Mouse (Mus musculus) stomach, embryonic 16.5 days (tissue): ENCODE data around the gene Nr2f2. TPM values are rescaled to one million over a fixed set of nuclear protein-coding genes. Genes with fewer than 3 reads are reported as not detected.

Experiments used
- ATAC-seq: fragments of 200-750 bp; cut with Nextera tagmentation; 2 replicates; pipeline ENCODE4 v1.8.0; 2017; ENCODE audit warnings: moderate number of reproducible peaks, moderate TSS enrichment; ENCODE audit not compliant: insufficient read depth, low FRiP score
- H3K27ac ChIP-seq: fragments of 300-500 bp; sonication (generic); 2 replicates; pipeline ENCODE4 v1.5.1; 2014; ENCODE audit warnings: low read length
- H3K27me3 ChIP-seq: fragments of 300-500 bp; sonication (generic); 2 replicates; pipeline ENCODE4 v1.6.1; 2014; ENCODE audit warnings: low read length, control low read depth, mixed read lengths; ENCODE audit not compliant: control insufficient read depth, insufficient read depth
- H3K36me3 ChIP-seq: fragments of 300-500 bp; sonication (generic); 2 replicates; pipeline ENCODE4 v1.6.1; 2014; ENCODE audit warnings: low read length; ENCODE audit not compliant: control insufficient read depth, insufficient read depth
- H3K4me1 ChIP-seq: fragments of 300-500 bp; sonication (generic); 2 replicates; pipeline ENCODE4 v1.6.1; 2014; ENCODE audit warnings: low read length, control low read depth, mixed read lengths; ENCODE audit not compliant: control insufficient read depth, insufficient read depth
- H3K4me2 ChIP-seq: fragments of 300-500 bp; sonication (generic); 2 replicates; pipeline ENCODE4 v1.6.1; 2014; ENCODE audit warnings: low read depth, low read length, mixed read lengths
- H3K4me3 ChIP-seq: fragments of 300-500 bp; sonication (generic); replicated peaks from 2 replicates; pipeline ENCODE4 v1.5.1; 2014; ENCODE audit warnings: mild to moderate bottlenecking, low read length
- H3K9ac ChIP-seq: fragments of 300-500 bp; sonication (generic); 2 replicates; pipeline ENCODE4 v1.6.1; 2014; ENCODE audit warnings: low read length
- H3K9me3 ChIP-seq: fragments of 300-500 bp; sonication (generic); replicated peaks from 2 replicates; pipeline ENCODE4 v1.6.1; 2016; ENCODE audit warnings: low read length, control low read depth; ENCODE audit not compliant: control insufficient read depth
- WGBS: fragments of 180-500 bp; shearing (Covaris S2); extraction: QIAGEN DNeasy Blood & Tissue Kit; methylation state at CpG from one replicate; pipeline ENCODE4 v1.1.7; 2014; 5-methylcytosine and 5-hydroxymethylcytosine counted together
- polyA plus RNA-seq: library from polyadenylated mRNA; unstranded; fragments of >200 nt; fragmentation: Nextera tagmentation; extraction: Ambion mirVana; gene quantifications from 2 replicates; pipeline ENCODE4 v1.2.1, GENCODE M21; 2015

The Nr2f2 gene
- polyA plus RNA-seq: 52.5 and 64.6 TPM in 2 replicates

DNA sequence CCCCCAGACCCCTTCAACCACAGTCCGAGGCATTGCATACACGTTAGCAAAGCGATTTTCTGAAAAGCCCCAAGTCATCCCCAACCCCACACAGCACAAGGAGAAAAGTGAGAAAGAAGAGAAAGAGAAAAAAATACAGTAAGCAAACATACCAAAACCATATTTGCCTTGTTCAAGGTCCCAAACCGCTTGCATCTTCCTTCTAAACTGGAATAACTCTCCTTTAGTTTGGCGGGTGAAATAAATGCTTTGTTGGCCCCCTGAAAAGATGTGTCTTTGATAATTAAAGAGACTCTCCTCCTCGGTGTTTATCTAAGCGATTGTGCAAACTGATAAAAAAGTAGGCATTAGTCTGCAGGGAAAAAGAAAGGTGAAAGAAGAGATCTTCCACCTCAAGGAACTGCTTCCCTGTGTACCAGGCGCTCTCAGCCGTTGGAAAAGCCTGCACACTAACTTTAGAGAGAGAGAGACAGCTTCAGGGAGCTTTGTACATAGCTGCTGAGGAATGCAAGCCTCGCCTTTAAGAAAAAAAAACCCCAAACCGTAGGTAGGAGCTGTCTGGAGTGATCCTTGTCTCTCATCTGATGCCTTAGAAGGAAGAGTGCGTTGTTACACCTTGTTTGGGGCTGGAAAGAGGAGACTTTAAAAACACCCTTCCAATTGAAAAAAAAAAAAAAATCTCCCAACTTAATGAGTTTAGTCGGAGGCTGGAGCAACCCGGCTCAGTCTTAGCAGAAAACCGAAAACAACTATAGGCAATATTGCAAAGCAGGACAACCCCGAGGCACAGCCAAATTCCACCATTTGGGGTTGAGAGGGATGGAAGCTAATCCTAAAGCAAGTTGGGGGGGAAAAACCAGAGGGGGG, at the start of gene Nr2f2:
Gene Nr2f2 (minus strand): TSS at position 795 of the 867 bp plus-strand sequence.
- no peaks in the 10 kb centered on the region for H3K27me3 ChIP-seq
- H3K4me1 ChIP-seq: peaks cover 10% of the 10 kb centered on the region
- no peaks in the 10 kb centered on the region for H3K9me3 ChIP-seq
- peak within 1 kb of the TSS; percentile 92 for H3K27ac ChIP-seq
- 4% methylated on average over 16 of the region's 16 CpGs for WGBS
- peak within 1 kb of the TSS; percentile 86 for H3K4me2 ChIP-seq
- H3K4me3 ChIP-seq: peak within 1 kb of the TSS; percentile 60
- H3K36me3 ChIP-seq: no peaks in the 10 kb centered on the region
- H3K9ac ChIP-seq: peak within 1 kb of the TSS; percentile 81
- no peak for ATAC-seq

DNA sequence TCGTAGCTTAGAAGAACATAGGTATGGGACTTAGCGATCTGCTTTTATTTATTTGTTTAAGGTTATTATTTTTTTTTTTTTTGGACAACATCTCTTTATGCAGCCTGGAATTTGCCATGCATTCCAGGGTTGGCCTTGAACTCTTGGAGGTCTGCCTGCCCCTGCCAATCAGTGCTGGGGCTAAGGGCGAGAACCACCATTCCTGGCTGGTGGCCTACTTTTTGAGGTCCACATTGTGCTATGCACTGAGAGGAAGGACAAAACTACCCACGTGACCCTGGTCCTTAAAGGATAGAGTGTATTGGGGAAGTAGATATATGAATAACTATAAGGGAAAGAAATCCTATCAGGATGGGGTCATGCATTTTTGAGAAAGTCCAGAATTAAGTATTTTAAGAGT, 47.9 kb upstream of the Nr2f2 start:
- Histone ChIP-seq H3K27ac (no peak overlapping the region), H3K4me2 (no peak overlapping the region), H3K36me3 (no peaks in the 10 kb centered on the region), H3K27me3 (no peaks in the 10 kb centered on the region), H3K4me3 (no peak overlapping the region), H3K9me3 (no peaks in the 10 kb centered on the region), H3K9ac (no peak overlapping the region), H3K4me1 (no peaks in the 10 kb centered on the region)
- 84% methylated on average over 4 of the region's 4 CpGs for WGBS
- ATAC-seq: no peak

DNA sequence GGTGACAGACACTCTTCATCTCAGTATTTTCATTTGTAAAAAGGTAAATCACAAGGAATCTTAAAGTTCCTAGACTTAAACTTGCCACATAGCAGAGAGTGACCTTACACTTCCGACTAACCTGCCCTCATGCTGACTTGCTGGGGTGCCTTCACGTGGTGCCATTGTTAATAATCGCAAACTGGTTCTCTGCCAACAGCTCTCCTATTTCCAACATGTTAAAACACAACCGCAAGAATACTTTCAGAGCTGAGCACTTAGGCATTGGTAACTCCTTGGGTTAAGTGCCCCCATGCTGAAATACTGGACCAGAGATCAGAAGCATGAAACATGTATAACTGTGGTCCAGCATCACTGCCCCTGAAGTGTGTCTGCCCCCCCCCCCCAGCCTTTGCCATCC, 47.1 kb upstream of the Nr2f2 start:
- Histone ChIP-seq H3K9me3 (no peaks in the 10 kb centered on the region), H3K4me1 (no peaks in the 10 kb centered on the region), H3K4me3 (no peak overlapping the region), H3K4me2 (no peak overlapping the region), H3K27ac (no peak overlapping the region), H3K36me3 (0 out of 2 replicates have a peak, but pooled peaks cover 3% of the 10 kb centered on the region), H3K9ac (no peak overlapping the region), H3K27me3 (no peaks in the 10 kb centered on the region)
- 73% methylated on average over 4 of the region's 4 CpGs for WGBS
- ATAC-seq: no peak

DNA sequence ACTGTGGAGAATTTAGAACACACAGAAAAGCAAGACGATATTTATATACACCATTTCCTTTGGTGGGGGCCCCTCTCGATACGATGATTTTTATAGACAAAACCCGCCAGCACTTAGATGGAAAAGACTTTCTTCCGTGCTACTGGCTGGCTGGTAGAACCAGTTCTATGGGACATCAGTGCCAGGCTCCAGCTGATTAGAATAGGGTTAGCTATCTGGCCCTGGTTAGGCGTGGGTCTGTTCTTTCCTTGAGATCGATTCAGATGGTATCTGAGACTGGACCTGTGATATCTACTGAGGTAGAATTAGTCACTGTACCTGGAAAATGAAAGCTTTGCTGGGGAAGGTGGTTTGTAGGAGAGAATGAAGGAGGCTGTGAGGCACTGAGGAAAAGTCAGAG, 46.4 kb upstream of the Nr2f2 start:
- 65% methylated on average over 7 of the region's 7 CpGs for WGBS

DNA sequence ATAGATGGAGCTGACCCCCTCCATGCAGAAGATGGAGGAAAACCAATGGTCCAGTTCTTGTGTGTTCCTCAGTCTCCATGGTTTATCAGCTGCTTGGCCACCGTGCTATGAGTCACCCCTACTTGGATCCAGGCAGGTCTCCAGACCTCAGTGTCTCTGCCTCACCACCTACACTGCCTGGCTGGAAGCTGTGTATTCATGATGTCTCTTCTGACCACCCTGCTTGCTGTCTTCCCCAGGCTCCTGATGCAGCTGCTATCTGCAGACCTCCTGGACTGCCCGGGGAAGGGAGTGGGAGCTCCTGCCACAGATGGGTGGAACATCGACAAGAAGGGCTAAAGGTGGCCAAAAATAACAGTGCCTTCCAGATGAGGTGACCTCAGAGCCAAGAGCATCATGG, 43.8 kb upstream of the Nr2f2 start:
- H3K4me3 ChIP-seq: no peak overlapping the region
- 83% methylated on average over 3 of the region's 3 CpGs for WGBS
- H3K36me3 ChIP-seq: 0 out of 2 replicates have a peak, but pooled peaks cover 8% of the 10 kb centered on the region
- H3K4me2 ChIP-seq: no peak overlapping the region
- no peak for ATAC-seq
- H3K9ac ChIP-seq: no peak overlapping the region
- no peaks in the 10 kb centered on the region for H3K27me3 ChIP-seq
- H3K9me3 ChIP-seq: no peaks in the 10 kb centered on the region
- no peak overlapping the region for H3K27ac ChIP-seq
- no peaks in the 10 kb centered on the region for H3K4me1 ChIP-seq

More for the DNA sequence above, 46.4 kb upstream of the Nr2f2 start:
- no peak overlapping the region for H3K9ac ChIP-seq
- no peak for ATAC-seq
- 0 out of 2 replicates have a peak, but pooled peaks cover 3% of the 10 kb centered on the region for H3K36me3 ChIP-seq
- H3K27me3 ChIP-seq: no peaks in the 10 kb centered on the region
- H3K4me2 ChIP-seq: no peak overlapping the region
- H3K27ac ChIP-seq: no peak overlapping the region
- no peak overlapping the region for H3K4me3 ChIP-seq
- H3K4me1 ChIP-seq: no peaks in the 10 kb centered on the region
- H3K9me3 ChIP-seq: no peaks in the 10 kb centered on the region

DNA sequence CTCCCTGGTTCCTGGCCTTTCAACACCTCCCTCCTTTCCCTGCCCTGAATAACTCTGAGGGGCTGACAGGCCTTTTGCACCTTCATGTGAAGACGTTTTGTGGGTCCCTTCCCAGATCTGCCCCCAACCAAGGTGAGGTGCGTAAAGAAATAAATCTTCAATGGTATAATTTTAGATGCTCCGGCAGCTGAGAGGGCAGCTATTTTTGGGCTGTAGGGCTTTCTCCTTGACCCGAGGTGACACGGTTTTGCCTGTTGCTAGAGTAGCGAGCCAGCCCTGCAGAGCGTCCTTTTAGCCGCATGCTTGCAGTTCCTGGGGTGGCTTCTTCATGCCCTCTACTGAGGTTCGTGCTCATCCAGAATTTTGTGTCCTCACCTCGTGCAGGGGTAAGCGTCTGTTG, 43.4 kb upstream of the Nr2f2 start:
- Histone ChIP-seq H3K9ac (no peak overlapping the region), H3K4me1 (no peaks in the 10 kb centered on the region), H3K27me3 (no peaks in the 10 kb centered on the region), H3K4me3 (no peak overlapping the region), H3K4me2 (no peak overlapping the region), H3K36me3 (0 out of 2 replicates have a peak, but pooled peaks cover 8% of the 10 kb centered on the region), H3K9me3 (no peaks in the 10 kb centered on the region), H3K27ac (no peak overlapping the region)
- 86% methylated on average over 11 of the region's 11 CpGs for WGBS
- no peak for ATAC-seq

DNA sequence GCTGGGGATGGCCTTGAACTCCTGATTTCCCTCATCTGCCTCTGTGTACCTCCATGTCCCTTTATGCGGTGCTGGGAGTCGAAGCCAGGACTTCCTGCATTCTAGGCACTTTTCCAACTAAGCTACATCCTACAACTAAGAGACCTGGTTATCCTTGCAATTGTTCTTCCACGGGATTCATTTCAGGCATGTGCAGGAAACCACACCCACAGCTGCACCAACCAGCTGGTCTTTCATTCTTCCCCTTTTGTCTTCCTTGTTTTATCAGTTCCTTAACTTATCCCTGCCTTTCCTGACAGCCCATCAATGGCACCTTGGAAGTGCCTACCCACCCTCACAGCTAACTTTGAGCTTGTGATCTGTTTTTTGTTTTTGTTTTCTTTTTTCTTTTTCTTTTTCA, 42.3 kb upstream of the Nr2f2 start:
- no peaks in the 10 kb centered on the region for H3K9me3 ChIP-seq
- no peak overlapping the region for H3K27ac ChIP-seq
- no peaks in the 10 kb centered on the region for H3K4me1 ChIP-seq
- WGBS: 62% methylated on average over 3 of the region's 3 CpGs
- no peak overlapping the region for H3K4me2 ChIP-seq
- no peak overlapping the region for H3K4me3 ChIP-seq
- H3K36me3 ChIP-seq: 0 out of 2 replicates have a peak, but pooled peaks cover 8% of the 10 kb centered on the region
- ATAC-seq: no peak
- H3K27me3 ChIP-seq: no peaks in the 10 kb centered on the region
- no peak overlapping the region for H3K9ac ChIP-seq

DNA sequence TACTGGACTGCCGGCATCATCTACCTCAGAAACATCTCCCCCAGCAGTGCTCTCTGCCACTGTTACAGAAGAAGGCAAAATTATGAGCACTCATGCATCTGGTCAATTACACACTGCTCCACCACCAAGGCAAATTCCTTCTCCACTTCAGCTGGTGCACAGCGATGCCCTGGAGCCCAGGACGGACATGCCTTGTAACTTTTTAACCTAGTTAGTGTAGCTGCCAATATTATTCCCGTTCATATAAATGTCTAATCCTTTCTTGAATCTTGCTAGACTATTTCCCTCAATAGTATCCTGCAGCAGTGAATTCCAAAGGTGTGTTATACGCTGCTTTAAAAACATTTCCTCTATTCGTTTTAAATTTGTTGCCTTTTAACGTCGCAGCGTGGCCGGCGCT, 40.6 kb upstream of the Nr2f2 start:
- no peak overlapping the region for H3K4me2 ChIP-seq
- H3K9me3 ChIP-seq: no peaks in the 10 kb centered on the region
- no peaks in the 10 kb centered on the region for H3K4me1 ChIP-seq
- no peak for ATAC-seq
- H3K27me3 ChIP-seq: no peaks in the 10 kb centered on the region
- no peak overlapping the region for H3K4me3 ChIP-seq
- H3K9ac ChIP-seq: no peak overlapping the region
- WGBS: 66% methylated on average over 11 of the region's 11 CpGs
- H3K27ac ChIP-seq: no peak overlapping the region
- H3K36me3 ChIP-seq: 0 out of 2 replicates have a peak, but pooled peaks cover 8% of the 10 kb centered on the region

DNA sequence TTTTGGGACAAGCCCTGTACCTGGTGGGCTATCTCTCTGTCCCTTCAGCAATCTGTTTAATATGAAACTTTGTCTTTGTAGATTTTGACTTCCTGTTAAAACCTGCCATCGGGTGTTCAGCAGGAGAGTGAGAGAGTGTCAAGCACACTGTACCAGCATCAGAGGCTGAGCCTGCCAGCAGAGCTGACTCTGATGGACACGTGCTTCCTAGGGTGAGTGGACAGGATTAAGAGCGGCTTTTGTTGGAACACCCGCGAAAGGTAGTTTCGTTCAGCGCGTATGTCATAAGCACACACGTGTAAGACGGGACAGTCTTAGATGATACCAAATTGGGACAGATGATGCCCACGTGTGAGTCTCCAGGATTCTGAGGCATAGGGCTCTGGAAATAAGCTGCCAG, 40.0 kb upstream of the Nr2f2 start:
- 0 out of 2 replicates have a peak, but pooled peaks cover 8% of the 10 kb centered on the region for H3K36me3 ChIP-seq

More for the DNA sequence above, 40.0 kb upstream of the Nr2f2 start:
- Histone ChIP-seq H3K9me3 (no peaks in the 10 kb centered on the region), H3K27ac (no peak overlapping the region), H3K4me1 (no peaks in the 10 kb centered on the region), H3K4me2 (no peak overlapping the region), H3K9ac (no peak overlapping the region), H3K27me3 (no peaks in the 10 kb centered on the region), H3K4me3 (no peak overlapping the region)
- WGBS: 91% methylated on average over 11 of the region's 11 CpGs
- ATAC-seq: no peak
